Mouse (Mus musculus) left cerebral cortex, postnatal 10 days (tissue): Measurements from ENCODE around the gene Katnal1. TPM values are rescaled to one million over a fixed set of nuclear protein-coding genes. Genes with fewer than 3 reads are reported as not detected.

Experiments used
- DNase-seq, 2 experiments: peaks; one replicate each; pipeline ENCODE4 v3.0.0; 2021 to 2022; ENCODE audit warnings: low spot score in 2 of 2, mixed read lengths in 1 of 2; ENCODE audit errors: extremely low spot score in 1 of 2
- intact Hi-C: fragments of 180-260 bp; cut with DNase I; formaldehyde crosslinking; loops from one replicate; pipeline ENCODE4 v1.15.1; 2025
- total RNA-seq, 2 experiments: library from RNA; stranded (reverse); gene quantifications; 2 replicates each; pipeline ENCODE4 v1.2.3; 2021

The Katnal1 gene
- total RNA-seq, 2 experiments from 2014 or later = 45.2 to 51.4 TPM

GRCm38 (mm10) chr5:148855047-148855446 is 74.1 kb downstream of the Katnal1 start:
- intact Hi-C loops = no loop called here
- no peak for DNase-seq

GRCm38 (mm10) chr5:148854166-148854565 is 75.0 kb downstream of the Katnal1 start:
- intact Hi-C loops = no loop called here
- DNase-seq = no peak

GRCm38 (mm10) chr5:148849516-148849915 is 79.6 kb downstream of the Katnal1 start:
- intact Hi-C loops = no loop called here
- no peak for DNase-seq

- intact Hi-C loops = no loop called here
- DNase-seq = no peak
These were observed 82.1 kb downstream of the Katnal1 start for GRCm38 (mm10) chr5:148847032-148847431.

GRCm38 (mm10) chr5:148837069-148837468 is 92.1 kb downstream of the Katnal1 start:
- intact Hi-C loops = no loop called here
- DNase-seq = no peak

GRCm38 (mm10) chr5:148831596-148832257 is 97.4 kb downstream of the Katnal1 start:
- peak; percentile 47 to 78 for DNase-seq
- intact Hi-C loops = no loop called here

GRCm38 (mm10) chr5:148831141-148831547 is 98.0 kb downstream of the Katnal1 start:
- intact Hi-C loops = no loop called here
- DNase-seq = peak in 1 of 2 experiments; percentile 25

- no peak for DNase-seq
- intact Hi-C loops = no loop called here
These were observed 103.4 kb downstream of the Katnal1 start for GRCm38 (mm10) chr5:148825732-148826131.

- no peak for DNase-seq
- intact Hi-C loops = no loop called here
These were observed 106.3 kb downstream of the Katnal1 start for GRCm38 (mm10) chr5:148822772-148823171.

Other genes starting within 250 kb of the Katnal1 start
- gene Gm42791, start 65.8 kb upstream of the Katnal1 start, total RNA-seq = 10 to 100 TPM in 1 of 2 experiments, 1 to 10 TPM in 1; 6.0 to 18.1 TPM